Mouse (Mus musculus): ENCODE data around the gene Diras2. TPM values are rescaled to one million over a fixed set of nuclear protein-coding genes. Genes with fewer than 3 reads are reported as not detected.

Diras2 gene
- total RNA-seq (2017), result 0.19 to 1.4 TPM (median 1.4 TPM) in 3 replicates

- ATAC-seq (replicated peaks; ENCODE audit: insufficient number of reproducible peaks, low FRiP score, low TSS enrichment, poor library complexity, severe bottlenecking), result no peak
Observed at GRCm38 (mm10) chr13:52531121-52531520, at the start of gene Diras2. TSS of gene Diras2 (minus strand) at chr13:52531279.

GRCm38 (mm10) chr13:52578776-52579175 lies 47.7 kb upstream of the Diras2 start:
- ATAC-seq (replicated peaks; ENCODE audit: insufficient number of reproducible peaks, low FRiP score, low TSS enrichment, poor library complexity, severe bottlenecking), result no peak

- ATAC-seq (replicated peaks; ENCODE audit: insufficient number of reproducible peaks, low FRiP score, low TSS enrichment, poor library complexity, severe bottlenecking), result 0 out of 2 replicates have a peak, but pooled peaks have one; percentile 20
Observed at GRCm38 (mm10) chr13:52577939-52578338, 46.9 kb upstream of the Diras2 start.

GRCm38 (mm10) chr13:52577326-52577920 lies 46.3 kb upstream of the Diras2 start:
- ATAC-seq (replicated peaks; ENCODE audit: insufficient number of reproducible peaks, low FRiP score, low TSS enrichment, poor library complexity, severe bottlenecking), result no peak

- ATAC-seq (replicated peaks; ENCODE audit: insufficient number of reproducible peaks, low FRiP score, low TSS enrichment, poor library complexity, severe bottlenecking), result no peak
Observed at GRCm38 (mm10) chr13:52576841-52577240, 45.8 kb upstream of the Diras2 start.

GRCm38 (mm10) chr13:52576021-52576614 lies 45.0 kb upstream of the Diras2 start:
- no peak for ATAC-seq (replicated peaks; ENCODE audit: insufficient number of reproducible peaks, low FRiP score, low TSS enrichment, poor library complexity, severe bottlenecking)

GRCm38 (mm10) chr13:52575483-52575882 lies 44.4 kb upstream of the Diras2 start:
- no peak for ATAC-seq (replicated peaks; ENCODE audit: insufficient number of reproducible peaks, low FRiP score, low TSS enrichment, poor library complexity, severe bottlenecking)

GRCm38 (mm10) chr13:52574311-52574710 lies 43.2 kb upstream of the Diras2 start:
- ATAC-seq (replicated peaks; ENCODE audit: insufficient number of reproducible peaks, low FRiP score, low TSS enrichment, poor library complexity, severe bottlenecking), result no peak

GRCm38 (mm10) chr13:52572451-52573446 lies 41.7 kb upstream of the Diras2 start:
- ATAC-seq (replicated peaks; ENCODE audit: insufficient number of reproducible peaks, low FRiP score, low TSS enrichment, poor library complexity, severe bottlenecking), result peak; percentile 73

- ATAC-seq (replicated peaks; ENCODE audit: insufficient number of reproducible peaks, low FRiP score, low TSS enrichment, poor library complexity, severe bottlenecking), result peak; percentile 68
Observed at GRCm38 (mm10) chr13:52571591-52572384, 40.7 kb upstream of the Diras2 start.

GRCm38 (mm10) chr13:52570276-52570675 lies 39.2 kb upstream of the Diras2 start:
- ATAC-seq (replicated peaks; ENCODE audit: insufficient number of reproducible peaks, low FRiP score, low TSS enrichment, poor library complexity, severe bottlenecking), result no peak

- no peak for ATAC-seq (replicated peaks; ENCODE audit: insufficient number of reproducible peaks, low FRiP score, low TSS enrichment, poor library complexity, severe bottlenecking)
Observed at GRCm38 (mm10) chr13:52569194-52569769, 38.2 kb upstream of the Diras2 start.

- no peak for ATAC-seq (replicated peaks; ENCODE audit: insufficient number of reproducible peaks, low FRiP score, low TSS enrichment, poor library complexity, severe bottlenecking)
Observed at GRCm38 (mm10) chr13:52566777-52567176, 35.7 kb upstream of the Diras2 start.

GRCm38 (mm10) chr13:52566188-52566760 lies 35.2 kb upstream of the Diras2 start:
- ATAC-seq (replicated peaks; ENCODE audit: insufficient number of reproducible peaks, low FRiP score, low TSS enrichment, poor library complexity, severe bottlenecking), result no peak

- ATAC-seq (replicated peaks; ENCODE audit: insufficient number of reproducible peaks, low FRiP score, low TSS enrichment, poor library complexity, severe bottlenecking), result peak; percentile 35
Observed at GRCm38 (mm10) chr13:52565103-52565739, 34.1 kb upstream of the Diras2 start.

- ATAC-seq (replicated peaks; ENCODE audit: insufficient number of reproducible peaks, low FRiP score, low TSS enrichment, poor library complexity, severe bottlenecking), result no peak
Observed at GRCm38 (mm10) chr13:52562166-52562571, 31.1 kb upstream of the Diras2 start.

- ATAC-seq (replicated peaks; ENCODE audit: insufficient number of reproducible peaks, low FRiP score, low TSS enrichment, poor library complexity, severe bottlenecking), result no peak
Observed at GRCm38 (mm10) chr13:52561367-52562165, 30.5 kb upstream of the Diras2 start.
